Mouse (Mus musculus) hindbrain, embryonic 16.5 days (tissue): ENCODE results near the gene Hist1h4b. TPM values are rescaled to one million over a fixed set of nuclear protein-coding genes. Genes with fewer than 3 reads are reported as not detected.
"Not testable (repeated sequence)": the region's sequence is repeated elsewhere in the genome, so short reads cannot be mapped to it uniquely, and the experiment has no call there.

ENCODE experiments used
- ATAC-seq: fragments of 200-750 bp; cut with Nextera tagmentation; 2 replicates; pipeline ENCODE4 v1.8.0; 2017; ENCODE audit warnings: moderate TSS enrichment, moderate library complexity
- H3K27ac ChIP-seq: fragments of 300-500 bp; sonication (generic); 2 replicates; pipeline ENCODE4 v1.5.1; 2014; ENCODE audit warnings: low read depth, mild to moderate bottlenecking, control low read depth, low read length, moderate library complexity
- H3K27me3 ChIP-seq: fragments of 300-500 bp; sonication (generic); replicated peaks from 2 replicates; pipeline ENCODE4 v1.6.1; 2014; ENCODE audit warnings: low read length; ENCODE audit not compliant: control insufficient read depth, insufficient read depth
- H3K36me3 ChIP-seq: fragments of 300-500 bp; sonication (generic); 2 replicates; pipeline ENCODE4 v1.6.1; 2014; ENCODE audit warnings: mild to moderate bottlenecking, low read length, moderate library complexity, mixed read lengths; ENCODE audit not compliant: control insufficient read depth, insufficient read depth
- H3K4me1 ChIP-seq: fragments of 300-500 bp; sonication (generic); 2 replicates; pipeline ENCODE4 v1.6.1; 2014; ENCODE audit warnings: low read depth, low read length; ENCODE audit not compliant: control insufficient read depth, insufficient read depth
- H3K4me2 ChIP-seq: fragments of 300-500 bp; sonication (generic); 2 replicates; pipeline ENCODE4 v1.6.1; 2014; ENCODE audit warnings: mild to moderate bottlenecking, low read length, control low read depth, moderate library complexity
- H3K4me3 ChIP-seq: fragments of 300-500 bp; sonication (generic); 2 replicates; pipeline ENCODE4 v1.5.1; 2014; ENCODE audit warnings: mild to moderate bottlenecking, low read length, control low read depth, moderate library complexity
- H3K9ac ChIP-seq: fragments of 300-500 bp; sonication (generic); 2 replicates; pipeline ENCODE4 v1.6.1; 2014; ENCODE audit warnings: low read depth, mild to moderate bottlenecking, control low read depth, low read length, moderate library complexity
- H3K9me3 ChIP-seq: fragments of 300-500 bp; sonication (generic); 2 replicates; pipeline ENCODE4 v1.6.1; 2014; ENCODE audit warnings: mild to moderate bottlenecking, low read length, moderate library complexity; ENCODE audit not compliant: control insufficient read depth
- WGBS: fragments of 180-500 bp; shearing (Covaris S2); extraction: QIAGEN DNeasy Blood & Tissue Kit; methylation state at CpG from one replicate; pipeline ENCODE4 v1.1.7; 2014; 5-methylcytosine and 5-hydroxymethylcytosine counted together
- polyA plus RNA-seq: library from polyadenylated mRNA; unstranded; fragments of >200 nt; fragmentation: Nextera tagmentation; extraction: Ambion mirVana; gene quantifications from 2 replicates; pipeline ENCODE4 v1.2.1, GENCODE M21; 2015

Gene Hist1h4b
- 1.1 TPM in 1 of 2 replicates, not detected in the other for polyA plus RNA-seq

DNA sequence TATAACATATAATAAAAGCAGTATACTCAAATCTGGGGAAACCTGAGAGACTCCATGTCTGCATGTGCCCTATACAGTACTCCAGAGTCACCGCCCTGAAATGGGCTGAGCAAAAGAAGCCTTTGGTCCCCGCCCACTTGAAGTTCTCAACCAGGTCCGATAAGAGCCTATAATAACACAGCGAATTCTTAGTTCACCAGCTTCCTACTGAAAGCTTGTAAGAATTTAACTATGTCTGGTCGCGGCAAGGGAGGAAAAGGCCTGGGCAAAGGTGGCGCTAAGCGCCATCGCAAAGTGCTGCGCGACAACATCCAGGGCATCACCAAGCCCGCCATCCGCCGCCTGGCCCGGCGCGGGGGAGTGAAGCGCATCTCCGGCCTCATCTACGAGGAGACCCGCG is at the start of gene Hist1h4b:
Gene Hist1h4b, plus strand, starts transcription at position 224 of the 400 bp plus-strand sequence.
- 0% methylated on average over 12 of the region's 22 CpGs for WGBS
- H3K9ac ChIP-seq = peak within 1 kb of the TSS; percentile 4

DNA sequence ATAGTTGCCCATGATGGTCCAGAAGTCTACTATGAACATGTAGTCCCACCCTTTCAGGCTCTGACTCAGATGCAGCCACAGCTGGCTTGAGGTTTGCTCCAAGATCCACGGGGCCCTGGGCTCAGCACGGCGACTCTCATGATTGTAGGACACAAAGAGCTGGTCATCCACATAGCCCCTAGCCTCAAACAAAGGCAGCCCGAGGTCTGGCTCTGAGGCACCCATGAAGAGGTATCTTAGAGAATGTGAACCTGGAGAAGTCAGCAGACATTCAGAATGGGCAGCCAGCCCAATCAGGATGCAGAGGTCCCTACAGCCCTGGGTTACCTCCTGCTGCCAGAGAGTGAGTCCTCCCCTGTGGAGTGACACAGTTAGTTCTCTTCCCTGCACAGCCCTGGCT is 48.8 kb upstream of the Hist1h4b start:
- Histone ChIP-seq H3K9ac (no peak overlapping the region), H3K27ac (no peak overlapping the region), H3K9me3 (no peaks in the 10 kb centered on the region), H3K27me3 (0 out of 2 replicates have a peak, but pooled peaks cover 3% of the 10 kb centered on the region), H3K36me3 (no peaks in the 10 kb centered on the region), H3K4me1 (peaks cover 6% of the 10 kb centered on the region), H3K4me3 (no peak overlapping the region), H3K4me2 (no peak overlapping the region)
- WGBS = 90% methylated on average over 4 of the region's 4 CpGs
- no peak for ATAC-seq

More for the DNA sequence above, at the start of gene Hist1h4b:
- Histone ChIP-seq H3K27me3 (no peaks in the 10 kb centered on the region), H3K4me1 (peaks cover 11% of the 10 kb centered on the region), H3K36me3 (no peaks in the 10 kb centered on the region), H3K4me3 (peak within 1 kb of the TSS; percentile 42), H3K27ac (peak within 1 kb of the TSS; percentile 80), H3K9me3 (no peaks in the 10 kb centered on the region), H3K4me2 (peak within 1 kb of the TSS; percentile 50)
- ATAC-seq = peak; percentile 83

DNA sequence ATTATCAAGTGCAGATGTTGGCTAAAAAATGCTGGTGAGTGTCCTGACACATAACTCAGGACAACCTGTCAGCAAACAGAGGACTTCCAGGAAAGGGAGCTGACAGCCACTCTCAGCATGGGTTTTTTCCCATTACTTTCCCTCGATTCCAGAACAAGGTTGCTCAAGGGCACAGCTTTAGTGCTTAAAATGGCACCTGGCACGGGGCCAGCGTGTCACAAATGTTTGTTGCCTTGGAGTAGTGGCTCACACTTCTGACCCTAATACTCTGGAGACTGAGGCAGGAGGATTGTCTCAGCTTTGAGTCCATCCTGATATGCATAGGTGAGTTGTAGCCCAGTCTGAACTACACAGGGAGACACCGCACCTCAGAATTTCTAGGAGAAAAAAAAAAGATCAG is 48.2 kb upstream of the Hist1h4b start:
- no peak overlapping the region for H3K27ac ChIP-seq
- H3K9me3 ChIP-seq = no peaks in the 10 kb centered on the region
- no peak for ATAC-seq
- no peak overlapping the region for H3K9ac ChIP-seq
- no peak overlapping the region for H3K4me3 ChIP-seq
- no peaks in the 10 kb centered on the region for H3K36me3 ChIP-seq
- WGBS = 78% methylated on average over 4 of the region's 4 CpGs
- peaks cover 6% of the 10 kb centered on the region for H3K4me1 ChIP-seq
- 0 out of 2 replicates have a peak, but pooled peaks cover 3% of the 10 kb centered on the region for H3K27me3 ChIP-seq
- H3K4me2 ChIP-seq = no peak overlapping the region

DNA sequence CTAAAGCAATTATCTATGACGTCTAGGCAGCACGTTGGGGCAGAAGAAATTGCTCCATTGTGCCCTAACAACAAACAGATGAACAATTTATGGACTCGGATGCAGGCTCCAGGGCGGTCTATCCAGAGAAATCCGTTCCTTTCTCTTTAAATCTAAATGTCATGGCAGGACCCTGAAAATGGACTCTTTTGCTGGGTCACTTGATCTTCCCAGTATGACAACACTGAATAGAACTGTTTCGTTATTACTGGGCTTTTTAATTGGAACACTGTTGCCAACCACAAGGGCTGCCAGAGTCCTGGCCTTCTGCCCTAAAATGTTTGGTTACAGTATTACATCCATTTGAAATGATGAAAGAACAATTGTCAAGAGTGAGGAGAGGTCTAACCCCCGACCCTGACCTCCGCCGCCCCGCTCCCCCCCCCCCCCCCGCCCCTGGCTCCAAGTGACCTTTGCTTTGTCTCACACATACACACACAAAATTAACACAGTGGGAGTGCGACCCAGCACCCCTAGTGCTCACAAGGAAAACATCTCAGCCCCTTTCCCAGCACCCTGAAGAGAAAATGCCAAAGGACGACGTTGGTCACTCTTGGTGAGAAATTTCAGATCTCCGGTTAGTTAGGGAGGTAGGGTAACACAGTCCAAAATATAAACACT is 47.0 kb upstream of the Hist1h4b start:
- H3K4me2 ChIP-seq = peak overlapping the region; percentile 76
- peak overlapping the region; percentile 34; the same call in 1 of the 2 replicates for H3K27ac ChIP-seq
- H3K4me3 ChIP-seq = peak overlapping the region; percentile 38
- 0 out of 2 replicates have a peak, but pooled peaks cover 3% of the 10 kb centered on the region for H3K27me3 ChIP-seq
- H3K9ac ChIP-seq = peak overlapping the region; percentile 61
- 8% methylated on average over 15 of the region's 15 CpGs for WGBS
- peaks cover 6% of the 10 kb centered on the region for H3K4me1 ChIP-seq
- H3K9me3 ChIP-seq = no peaks in the 10 kb centered on the region
- no peaks in the 10 kb centered on the region for H3K36me3 ChIP-seq
- ATAC-seq = no peak

DNA sequence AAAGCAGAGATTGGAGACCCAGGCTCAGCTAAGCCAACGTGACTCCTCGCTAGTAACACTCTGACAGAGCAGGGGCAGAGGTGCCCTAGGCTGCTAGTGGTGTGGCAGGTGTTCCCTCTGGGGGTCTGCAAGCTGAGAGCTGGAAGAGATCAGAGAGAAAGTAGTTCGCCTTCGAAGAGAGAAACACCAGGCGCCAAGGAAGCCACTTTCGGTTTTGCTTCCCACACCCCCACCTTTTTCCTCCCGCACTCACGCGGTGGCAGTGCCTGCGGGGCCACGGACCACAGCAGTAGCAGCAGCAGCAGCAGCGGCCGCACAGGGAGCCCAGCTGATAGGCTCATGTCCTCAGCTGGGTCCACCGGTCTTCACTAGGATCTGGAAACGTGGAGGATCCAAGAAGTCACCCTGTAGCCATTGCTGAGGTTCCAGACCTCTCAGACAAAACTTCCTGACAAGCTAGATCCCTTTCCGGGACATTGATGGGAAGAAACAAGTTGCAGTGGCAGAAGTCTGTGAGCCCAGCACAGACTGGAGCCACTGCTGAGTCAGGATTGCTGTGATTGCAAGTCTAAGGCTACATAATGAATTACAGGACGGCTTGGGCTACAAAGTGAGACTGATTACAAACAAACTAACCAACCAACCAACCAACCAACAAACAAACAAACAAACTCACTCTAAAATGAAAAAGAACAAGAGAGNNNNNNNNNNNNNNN is 46.3 kb upstream of the Hist1h4b start, which contains the start of gene Hfe:
Gene Hfe, minus strand, starts transcription at position 481 of the 716 bp plus-strand sequence.
- H3K9ac ChIP-seq = peak within 1 kb of the TSS; percentile 61
- peaks cover 6% of the 10 kb centered on the region for H3K4me1 ChIP-seq
- H3K36me3 ChIP-seq = no peaks in the 10 kb centered on the region
- peak within 1 kb of the TSS; percentile 34; the same call in 1 of the 2 replicates for H3K27ac ChIP-seq
- 2% methylated on average over 17 of the region's 17 CpGs for WGBS
- H3K4me3 ChIP-seq = peak within 1 kb of the TSS; percentile 38
- H3K9me3 ChIP-seq = no peaks in the 10 kb centered on the region
- 0 out of 2 replicates have a peak, but pooled peaks cover 3% of the 10 kb centered on the region for H3K27me3 ChIP-seq
- peak within 1 kb of the TSS; percentile 76 for H3K4me2 ChIP-seq
- peak; percentile 75; the same call in 1 of the 2 replicates for ATAC-seq

DNA sequence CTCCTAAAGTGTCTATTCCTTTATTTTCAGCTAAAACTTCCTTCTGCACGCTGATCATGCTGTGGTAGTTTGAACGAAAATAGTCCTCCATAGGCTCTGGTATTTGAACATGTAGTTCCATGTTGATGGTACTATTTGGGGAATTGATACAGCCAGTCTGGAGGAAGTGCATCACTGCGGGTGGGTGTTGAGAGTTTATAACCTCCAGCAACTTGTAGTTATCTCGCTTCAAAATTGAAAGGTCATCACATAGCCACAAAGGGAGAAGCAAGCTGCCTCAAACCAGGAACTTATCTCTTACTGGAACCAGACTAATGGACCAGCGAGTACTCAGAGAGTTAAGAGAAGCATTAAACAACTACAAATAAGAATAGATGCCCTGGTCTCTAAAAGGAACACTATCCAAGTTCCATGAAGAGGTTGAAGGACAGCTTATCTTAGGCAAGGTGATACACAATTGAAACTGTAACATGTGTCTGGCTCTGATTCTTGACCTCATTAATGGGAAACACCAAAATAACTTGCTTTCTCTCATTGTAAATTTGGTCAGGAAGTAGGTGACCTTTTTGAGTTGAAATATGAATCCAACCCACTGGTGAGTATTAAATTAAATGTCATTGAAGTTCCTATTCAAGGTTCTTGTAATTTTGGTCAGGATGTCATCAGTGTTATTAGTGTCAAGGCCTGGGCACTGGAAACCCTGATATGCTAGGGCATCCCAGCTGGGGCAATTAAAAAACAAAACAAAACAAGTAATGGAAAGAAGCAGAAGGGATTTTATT is 40.4 kb upstream of the Hist1h4b start:
- H3K9me3 ChIP-seq = no peaks in the 10 kb centered on the region
- H3K4me1 ChIP-seq = no peaks in the 10 kb centered on the region
- ATAC-seq = no peak
- no peak overlapping the region for H3K4me3 ChIP-seq
- no peaks in the 10 kb centered on the region for H3K36me3 ChIP-seq
- H3K27me3 ChIP-seq = no peaks in the 10 kb centered on the region
- H3K4me2 ChIP-seq = no peak overlapping the region
- H3K27ac ChIP-seq = no peak overlapping the region
- H3K9ac ChIP-seq = no peak overlapping the region
- WGBS = 88% methylated on average over 5 of the region's 5 CpGs

DNA sequence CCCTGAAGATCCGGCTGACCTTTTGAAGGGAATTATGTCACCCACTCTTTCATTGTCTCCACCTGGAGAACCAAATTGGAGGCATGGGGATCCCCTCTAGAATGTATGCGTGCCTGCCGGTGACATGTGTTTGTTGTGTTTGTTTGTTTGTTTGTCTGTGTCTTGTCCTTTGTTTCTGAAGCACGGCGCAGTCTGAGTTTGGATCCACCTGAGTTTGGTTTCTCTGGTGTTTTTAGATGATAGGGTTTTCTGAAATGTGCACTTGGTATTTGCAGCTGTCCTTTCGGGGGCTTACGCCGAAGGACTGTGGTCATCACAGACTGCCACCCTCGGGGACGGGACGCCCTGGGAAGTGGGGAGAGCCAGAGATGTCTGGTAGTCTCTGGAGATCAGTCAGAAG is 39.6 kb upstream of the Hist1h4b start:
- Histone ChIP-seq H3K27ac (no peak overlapping the region), H3K9ac (no peak overlapping the region), H3K9me3 (no peaks in the 10 kb centered on the region), H3K27me3 (no peaks in the 10 kb centered on the region), H3K4me3 (no peak overlapping the region), H3K4me2 (no peak overlapping the region), H3K36me3 (no peaks in the 10 kb centered on the region), H3K4me1 (no peaks in the 10 kb centered on the region)
- no peak for ATAC-seq
- 56% methylated on average over 11 of the region's 11 CpGs for WGBS

DNA sequence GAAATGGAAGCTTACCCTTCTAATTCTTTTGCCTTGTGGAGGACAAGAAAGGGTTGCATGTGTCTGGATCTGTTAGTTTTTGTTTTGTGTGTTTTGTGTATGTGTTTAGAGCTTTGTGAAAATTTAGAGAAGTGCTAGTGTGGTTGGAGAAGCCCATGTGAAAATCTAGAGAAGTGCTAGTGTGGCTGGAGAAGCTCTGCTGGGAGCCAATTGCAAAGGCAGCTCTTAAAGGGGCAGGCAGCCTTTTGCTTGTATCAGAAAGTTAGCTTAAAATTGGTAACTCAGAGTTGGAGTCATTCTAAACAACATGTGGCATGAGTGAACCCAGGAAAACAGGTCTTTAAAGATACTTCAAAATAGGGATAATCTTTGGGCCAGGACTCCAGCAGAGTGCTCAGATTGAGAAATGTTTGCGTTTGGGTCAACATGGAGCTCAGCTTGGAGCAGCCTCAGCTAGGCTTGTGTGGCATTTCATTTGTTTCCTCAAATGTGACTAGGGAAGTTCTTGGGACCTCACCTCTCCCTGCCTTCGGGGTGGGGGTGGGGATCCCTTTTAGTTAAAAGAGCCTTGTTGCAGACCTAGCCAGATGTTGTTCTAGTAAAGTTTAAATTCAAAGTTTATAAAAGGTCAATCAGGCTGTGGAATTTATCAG is 39.1 kb upstream of the Hist1h4b start:
- not testable (repeated sequence) for H3K9me3 ChIP-seq, H3K36me3 ChIP-seq, H3K9ac ChIP-seq, H3K27me3 ChIP-seq, H3K4me3 ChIP-seq, H3K4me2 ChIP-seq, H3K4me1 ChIP-seq, ATAC-seq, H3K27ac ChIP-seq
- 11% methylated on average over 2 of the region's 2 CpGs for WGBS
